Mouse (Mus musculus) brown adipose tissue, adult 24 weeks (tissue): Measurements from ENCODE around the gene Gm20604. TPM values are rescaled to one million over a fixed set of nuclear protein-coding genes. Genes with fewer than 3 reads are reported as not detected.

Experiments used
- H3K27ac ChIP-seq: fragments of 200-500 bp; replicated peaks from 2 replicates; pipeline ENCODE4 v1.5.1; 2012; ENCODE audit warnings: low read depth, mild to moderate bottlenecking, low read length
- H3K4me1 ChIP-seq: fragments of 200-500 bp; 2 replicates; pipeline ENCODE4 v1.6.1; 2012; ENCODE audit warnings: low read length, mixed read lengths; ENCODE audit not compliant: control insufficient read depth, insufficient read depth, insufficient read length
- H3K4me3 ChIP-seq: fragments of 200-500 bp; 2 replicates; pipeline ENCODE4 v1.5.1; 2012; ENCODE audit warnings: low read depth, mild to moderate bottlenecking, low read length, moderate library complexity; ENCODE audit not compliant: insufficient read depth
- polyA plus RNA-seq: library from polyadenylated mRNA; stranded (reverse); fragments of >200 nt; gene quantifications from 2 replicates; pipeline ENCODE4 v1.2.4, GENCODE M21; 2012; ENCODE audit not compliant: missing spikeins, insufficient read depth, insufficient read length

The Gm20604 gene
- polyA plus RNA-seq, 1 experiment, result 5.1 TPM

- Histone ChIP-seq H3K4me1 (0 out of 2 replicates have a peak, but pooled peaks cover 2% of the 10 kb centered on the region), H3K27ac (0 out of 2 replicates have a peak overlapping the region, but pooled peaks have one; percentile 58), H3K4me3 (peak overlapping the region; percentile 76)
Observed at GRCm38 (mm10) chr12:102705216-102705871, 53.1 kb downstream of the Gm20604 start.

- Histone ChIP-seq H3K4me3 (peak within 1 kb of the TSS; percentile 98), H3K4me1 (peaks cover 4% of the 10 kb centered on the region), H3K27ac (peak within 1 kb of the TSS; percentile 75)
Observed at GRCm38 (mm10) chr12:102704457-102705198, 53.8 kb downstream of the Gm20604 start, which contains the start of gene Itpk1. TSS of gene Itpk1 (minus strand) at chr12:102704930.

- peak overlapping the region; percentile 75 for H3K27ac ChIP-seq
- H3K4me3 ChIP-seq, result peak overlapping the region; percentile 98
- peaks cover 8% of the 10 kb centered on the region for H3K4me1 ChIP-seq
Observed at GRCm38 (mm10) chr12:102703921-102704408, 54.5 kb downstream of the Gm20604 start.

DNA sequence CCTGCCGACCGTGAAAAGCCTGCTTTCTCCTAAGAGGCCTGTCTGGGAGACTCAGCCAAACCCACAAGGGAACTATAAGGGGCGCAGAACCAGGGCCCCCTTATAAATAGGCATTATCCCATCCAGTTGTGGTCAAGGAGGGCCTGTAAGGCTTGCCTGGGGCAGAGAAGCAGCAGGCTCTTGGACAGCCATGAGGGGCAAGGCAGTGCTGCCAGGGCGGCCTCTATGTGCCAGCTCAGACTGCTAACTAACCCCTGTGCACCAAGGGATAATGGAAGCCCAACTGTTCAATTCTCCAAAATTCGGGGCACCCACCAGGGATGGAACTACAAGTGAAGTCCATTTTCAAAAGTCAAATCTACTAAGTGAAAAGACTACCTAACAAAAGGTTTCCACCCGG, 55.0 kb downstream of the Gm20604 start:
- Histone ChIP-seq H3K4me3 (peak overlapping the region; percentile 98), H3K27ac (peak overlapping the region; percentile 75), H3K4me1 (peaks cover 10% of the 10 kb centered on the region)

GRCm38 (mm10) chr12:102703111-102703412, 55.4 kb downstream of the Gm20604 start:
- H3K27ac ChIP-seq, result peak overlapping the region; percentile 75
- H3K4me1 ChIP-seq, result peaks cover 10% of the 10 kb centered on the region
- peak overlapping the region; percentile 98 for H3K4me3 ChIP-seq

DNA sequence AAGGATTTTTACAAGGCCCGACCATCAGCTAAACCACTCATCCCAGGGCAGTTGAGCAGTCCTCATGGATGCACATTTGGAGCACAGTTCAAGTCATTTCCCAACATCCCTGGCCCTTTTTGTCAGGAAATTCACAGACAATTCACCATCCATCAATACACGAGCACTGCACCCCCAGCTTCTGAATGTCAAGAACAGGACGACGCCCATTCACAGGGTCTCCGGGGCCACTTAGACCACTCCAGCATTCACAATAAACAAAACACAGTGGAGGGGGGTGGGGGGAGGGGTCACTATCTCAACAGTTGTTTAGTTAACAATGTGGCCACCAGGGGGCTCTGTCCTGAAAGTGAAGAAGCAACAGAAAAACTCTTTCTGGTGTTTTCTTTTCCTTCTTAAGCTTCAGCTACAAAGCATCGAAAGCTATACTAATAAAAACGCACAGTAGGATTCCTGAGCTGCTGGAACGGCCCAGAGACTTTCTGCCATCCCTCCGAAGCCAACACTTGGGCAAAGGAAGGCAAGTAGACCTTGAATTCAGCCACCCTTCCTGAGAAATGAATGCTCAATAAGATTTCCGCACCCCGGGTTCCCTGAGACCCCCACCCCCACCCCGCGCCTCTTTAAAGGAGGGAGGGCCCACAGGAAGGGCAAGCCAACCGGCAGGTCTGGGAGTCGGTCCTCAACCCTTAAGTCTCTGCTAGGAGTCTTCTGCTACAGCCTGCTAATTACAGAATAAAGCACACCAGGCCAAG, 55.9 kb downstream of the Gm20604 start:
- Histone ChIP-seq H3K4me1 (peaks cover 11% of the 10 kb centered on the region), H3K4me3 (peak overlapping the region; percentile 98), H3K27ac (peak overlapping the region; percentile 75)

- Histone ChIP-seq H3K27ac (peak overlapping the region; percentile 41), H3K4me1 (peaks cover 19% of the 10 kb centered on the region), H3K4me3 (peak overlapping the region; percentile 98)
Observed at GRCm38 (mm10) chr12:102701691-102702207, 56.7 kb downstream of the Gm20604 start.

DNA sequence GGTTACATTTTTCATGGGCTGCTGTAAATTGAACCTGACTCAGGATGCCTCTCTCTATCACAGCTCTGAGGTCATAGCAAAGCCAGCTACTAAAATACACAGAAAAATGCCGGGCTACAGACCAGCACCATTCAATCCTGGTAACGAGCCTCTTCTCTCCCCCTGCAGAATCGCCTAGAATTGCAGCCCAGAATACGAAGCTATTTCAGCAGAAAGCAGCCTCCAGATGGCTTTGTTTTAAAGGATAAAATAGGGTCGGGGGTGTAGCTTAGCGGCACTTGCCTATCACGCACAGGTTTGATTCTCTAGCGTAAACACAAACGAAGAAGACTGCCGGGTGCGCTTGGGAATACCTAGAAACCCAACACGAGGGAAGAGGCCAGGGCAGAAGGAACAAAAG, 58.0 kb downstream of the Gm20604 start:
- Histone ChIP-seq H3K4me1 (peaks cover 31% of the 10 kb centered on the region), H3K4me3 (no peak overlapping the region), H3K27ac (no peak overlapping the region)

GRCm38 (mm10) chr12:102699156-102699555, 59.3 kb downstream of the Gm20604 start:
- no peak overlapping the region for H3K4me3 ChIP-seq
- H3K4me1 ChIP-seq, result peaks cover 40% of the 10 kb centered on the region
- H3K27ac ChIP-seq, result no peak overlapping the region

DNA sequence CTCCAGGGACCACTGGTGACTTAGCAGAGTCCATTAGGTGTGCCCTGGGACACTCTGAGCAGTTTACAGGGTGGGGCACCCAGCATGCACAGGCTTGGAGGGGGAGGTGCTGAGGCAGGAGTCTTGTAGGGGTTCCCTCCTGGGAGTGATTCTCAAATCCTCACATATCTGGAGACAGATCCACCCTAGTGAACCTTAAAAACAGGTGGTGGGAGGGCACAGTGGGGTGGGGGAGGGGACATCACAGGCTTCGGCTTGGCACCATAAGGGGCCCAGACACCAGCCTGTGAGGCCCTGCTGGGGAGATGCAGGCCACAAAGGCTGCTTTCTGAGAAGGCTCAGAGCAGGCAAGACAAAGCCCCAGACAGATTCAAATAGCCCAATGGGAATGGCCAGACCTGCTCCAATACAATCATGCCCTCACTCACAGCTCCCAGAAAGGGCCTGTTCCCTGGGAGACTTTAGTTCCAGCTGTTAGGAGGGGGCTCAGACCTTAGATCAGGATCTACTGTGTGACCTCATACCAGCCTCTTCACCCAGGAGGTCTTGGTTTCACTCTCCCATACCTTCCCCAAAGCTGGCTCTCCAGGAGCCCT, 60.3 kb downstream of the Gm20604 start:
- Histone ChIP-seq H3K27ac (no peak overlapping the region), H3K4me3 (no peak overlapping the region), H3K4me1 (peaks cover 49% of the 10 kb centered on the region)

DNA sequence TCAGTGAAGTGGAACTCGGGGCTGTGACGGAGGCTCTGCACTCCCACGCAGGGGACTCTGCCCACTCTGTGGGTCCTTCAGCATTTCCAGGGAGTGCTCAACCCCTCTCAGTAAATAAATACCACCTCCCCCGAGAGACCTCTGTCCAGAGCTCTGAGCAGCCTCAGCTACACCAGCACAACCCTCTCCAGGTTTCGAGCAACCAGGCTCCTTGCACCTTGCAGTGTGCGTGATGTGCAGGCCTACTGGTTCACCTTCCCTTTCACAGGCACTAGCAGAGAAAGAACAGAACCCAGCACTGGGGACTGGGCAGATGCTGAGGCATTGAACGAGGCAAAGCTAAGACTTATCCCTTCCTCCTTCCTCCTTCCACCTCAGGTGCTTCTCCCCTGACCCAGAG, 61.1 kb downstream of the Gm20604 start:
- Histone ChIP-seq H3K4me3 (no peak overlapping the region), H3K27ac (no peak overlapping the region), H3K4me1 (peaks cover 55% of the 10 kb centered on the region)

DNA sequence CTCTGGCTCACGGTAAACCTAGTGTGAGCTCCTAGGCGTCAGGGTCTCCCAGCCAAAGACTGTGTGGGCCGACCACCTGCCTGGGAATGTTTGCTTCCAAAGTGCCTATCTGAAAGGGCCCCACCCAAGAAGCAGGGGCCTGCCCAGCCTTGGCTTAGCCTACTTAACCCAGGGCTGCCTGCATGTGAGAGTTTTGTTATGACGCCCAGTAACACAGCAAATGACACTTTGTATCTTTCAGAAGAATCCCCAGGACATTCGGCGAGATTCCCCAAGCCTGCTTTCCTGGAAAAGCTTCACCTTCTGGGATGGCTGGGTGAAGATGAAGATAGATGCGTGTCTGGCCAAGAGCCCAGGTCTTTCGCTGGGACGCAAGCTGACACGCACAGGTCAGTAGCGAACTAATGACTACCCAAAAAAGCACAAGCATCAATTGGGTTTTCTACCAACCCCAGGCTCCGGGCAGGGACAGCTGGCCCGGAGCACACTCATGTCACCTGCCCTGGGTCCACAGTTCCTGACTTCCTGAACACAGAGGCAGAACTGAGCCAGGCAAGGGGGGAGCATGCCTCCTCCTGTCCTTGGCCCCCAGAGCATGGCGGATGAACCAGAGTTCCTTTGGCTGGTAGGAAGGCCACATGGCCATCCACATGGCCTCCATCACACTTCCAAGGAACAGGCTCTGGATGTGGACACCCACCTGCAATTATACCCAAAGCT, 61.7 kb downstream of the Gm20604 start:
- no peak overlapping the region for H3K4me3 ChIP-seq
- H3K4me1 ChIP-seq, result peaks cover 61% of the 10 kb centered on the region
- no peak overlapping the region for H3K27ac ChIP-seq

- Histone ChIP-seq H3K4me3 (peak overlapping the region; percentile 24), H3K27ac (0 out of 2 replicates have a peak overlapping the region, but pooled peaks have one; percentile 44), H3K4me1 (peaks cover 63% of the 10 kb centered on the region)
Observed at GRCm38 (mm10) chr12:102695369-102696239, 62.9 kb downstream of the Gm20604 start.
